Mouse (Mus musculus): Measurements from ENCODE around the gene Urb1. TPM values are rescaled to one million over a fixed set of nuclear protein-coding genes. Genes with fewer than 3 reads are reported as not detected.

Gene Urb1
- polyA plus RNA-seq, 1 experiment from 2014 or later = 11.7 TPM

GRCm38 (mm10) chr16:90845591-90845990 lies 35.4 kb upstream of the Urb1 start:
- DNase-seq (no peak), ATAC-seq (ENCODE audit: insufficient read depth) (no peak)
- WGBS = 74% methylated on average over 13 of the region's 13 CpGs

GRCm38 (mm10) chr16:90845038-90845437 lies 34.8 kb upstream of the Urb1 start:
- peak; percentile 55 for DNase-seq
- H3K27me3 ChIP-seq (ENCODE audit: insufficient read depth, low read length) = no peaks in the 10 kb centered on the region
- H3K4me2 ChIP-seq = no peak overlapping the region
- WGBS = 54% methylated on average over 6 of the region's 6 CpGs
- TF ChIP-seq CTCF (IDR thresholded peaks at IDR 0.05; ENCODE audit: low read depth) = no peak
- no peaks in the 10 kb centered on the region; the same call in 1 of the 2 replicates for H3K4me1 ChIP-seq (ENCODE audit: insufficient read depth)
- H3K36me3 ChIP-seq (ENCODE audit: insufficient read depth) = no peaks in the 10 kb centered on the region
- no peaks in the 10 kb centered on the region for H3K9me3 ChIP-seq (ENCODE audit: low read depth, low read length)
- H3K27ac ChIP-seq (ENCODE audit: low read depth) = peak overlapping the region; percentile 43; the same call in 1 of the 2 replicates
- no peak overlapping the region for H3K9ac ChIP-seq
- no peak overlapping the region for H3K4me3 ChIP-seq (ENCODE audit: low read depth, low read length)
- ATAC-seq (ENCODE audit: insufficient read depth) = peak; percentile 80

More at GRCm38 (mm10) chr16:90845591-90845990, 35.4 kb upstream of the Urb1 start:
- Histone ChIP-seq H3K9ac (no peak overlapping the region), H3K9me3 (ENCODE audit: low read depth, low read length) (no peaks in the 10 kb centered on the region), H3K4me3 (ENCODE audit: low read depth, low read length) (no peak overlapping the region), H3K27ac (ENCODE audit: low read depth) (no peak overlapping the region), H3K36me3 (ENCODE audit: insufficient read depth) (no peaks in the 10 kb centered on the region), H3K4me2 (no peak overlapping the region), H3K27me3 (ENCODE audit: insufficient read depth, low read length) (no peaks in the 10 kb centered on the region), H3K4me1 (ENCODE audit: insufficient read depth) (no peaks in the 10 kb centered on the region; the same call in 1 of the 2 replicates)
- no peak for TF ChIP-seq CTCF (IDR thresholded peaks at IDR 0.05; ENCODE audit: low read depth)

GRCm38 (mm10) chr16:90842164-90842563 lies 32.0 kb upstream of the Urb1 start:
- H3K4me1 ChIP-seq (ENCODE audit: insufficient read depth) = no peaks in the 10 kb centered on the region; the same call in 1 of the 2 replicates
- no peaks in the 10 kb centered on the region for H3K36me3 ChIP-seq (ENCODE audit: insufficient read depth)
- 47% methylated on average over 9 of the region's 9 CpGs for WGBS
- no peaks in the 10 kb centered on the region for H3K9me3 ChIP-seq (ENCODE audit: low read depth, low read length)
- H3K4me2 ChIP-seq = no peak overlapping the region
- ATAC-seq (ENCODE audit: insufficient read depth) = no peak
- H3K27me3 ChIP-seq (ENCODE audit: insufficient read depth, low read length) = no peaks in the 10 kb centered on the region
- DNase-seq = no peak
- no peak for TF ChIP-seq CTCF (IDR thresholded peaks at IDR 0.05; ENCODE audit: low read depth)
- H3K4me3 ChIP-seq (ENCODE audit: low read depth, low read length) = no peak overlapping the region
- no peak overlapping the region for H3K9ac ChIP-seq
- H3K27ac ChIP-seq (ENCODE audit: low read depth) = no peak overlapping the region

GRCm38 (mm10) chr16:90837431-90837830 lies 27.2 kb upstream of the Urb1 start:
- Histone ChIP-seq H3K36me3 (ENCODE audit: insufficient read depth) (no peaks in the 10 kb centered on the region), H3K27me3 (ENCODE audit: insufficient read depth, low read length) (peaks cover under 1% of the 10 kb centered on the region; the same call in 1 of the 2 replicates), H3K4me1 (ENCODE audit: insufficient read depth) (no peaks in the 10 kb centered on the region; the same call in 1 of the 2 replicates), H3K9ac (no peak overlapping the region), H3K4me3 (ENCODE audit: low read depth, low read length) (no peak overlapping the region), H3K4me2 (no peak overlapping the region), H3K27ac (ENCODE audit: low read depth) (no peak overlapping the region), H3K9me3 (ENCODE audit: low read depth, low read length) (no peaks in the 10 kb centered on the region)
- no peak for TF ChIP-seq CTCF (IDR thresholded peaks at IDR 0.05; ENCODE audit: low read depth)
- WGBS = 41% methylated on average over 8 of the region's 8 CpGs
- ATAC-seq (ENCODE audit: insufficient read depth) (no peak), DNase-seq (no peak)

GRCm38 (mm10) chr16:90833041-90833791 lies 23.0 kb upstream of the Urb1 start:
- ATAC-seq (ENCODE audit: insufficient read depth) = no peak

GRCm38 (mm10) chr16:90832495-90832894 lies 22.3 kb upstream of the Urb1 start:
- H3K27ac ChIP-seq (ENCODE audit: low read depth) = no peak overlapping the region
- H3K36me3 ChIP-seq (ENCODE audit: insufficient read depth) = no peaks in the 10 kb centered on the region
- DNase-seq = peak; percentile 32
- peaks cover 5% of the 10 kb centered on the region; the same call in 1 of the 2 replicates for H3K4me1 ChIP-seq (ENCODE audit: insufficient read depth)
- no peak for TF ChIP-seq CTCF (IDR thresholded peaks at IDR 0.05; ENCODE audit: low read depth)
- H3K4me2 ChIP-seq = peak overlapping the region; percentile 23
- H3K9me3 ChIP-seq (ENCODE audit: low read depth, low read length) = no peaks in the 10 kb centered on the region
- no peak for ATAC-seq (ENCODE audit: insufficient read depth)
- peaks cover 29% of the 10 kb centered on the region for H3K27me3 ChIP-seq (ENCODE audit: insufficient read depth, low read length)
- no peak overlapping the region for H3K4me3 ChIP-seq (ENCODE audit: low read depth, low read length)
- H3K9ac ChIP-seq = no peak overlapping the region
- 28% methylated on average over 6 of the region's 6 CpGs for WGBS

More at GRCm38 (mm10) chr16:90833041-90833791, 23.0 kb upstream of the Urb1 start:
- 0 out of 2 replicates have a peak overlapping the region, but pooled peaks have one; percentile 12 for H3K4me2 ChIP-seq
- H3K27me3 ChIP-seq (ENCODE audit: insufficient read depth, low read length) = peaks cover 29% of the 10 kb centered on the region
- peak; percentile 25; the same call in 1 of the 2 replicates for TF ChIP-seq CTCF (IDR thresholded peaks at IDR 0.05; ENCODE audit: low read depth)
- H3K9me3 ChIP-seq (ENCODE audit: low read depth, low read length) = no peaks in the 10 kb centered on the region
- WGBS = 36% methylated on average over 9 of the region's 9 CpGs
- peaks cover 5% of the 10 kb centered on the region; the same call in 1 of the 2 replicates for H3K4me1 ChIP-seq (ENCODE audit: insufficient read depth)
- H3K4me3 ChIP-seq (ENCODE audit: low read depth, low read length) = no peak overlapping the region
- no peak overlapping the region for H3K9ac ChIP-seq
- H3K27ac ChIP-seq (ENCODE audit: low read depth) = no peak overlapping the region
- no peak for DNase-seq
- H3K36me3 ChIP-seq (ENCODE audit: insufficient read depth) = no peaks in the 10 kb centered on the region

- ATAC-seq (ENCODE audit: insufficient read depth) (no peak), DNase-seq (no peak)
- Histone ChIP-seq H3K4me1 (ENCODE audit: insufficient read depth) (peaks cover 5% of the 10 kb centered on the region; the same call in 1 of the 2 replicates), H3K4me2 (peak overlapping the region; percentile 99), H3K27me3 (ENCODE audit: insufficient read depth, low read length) (peaks cover 29% of the 10 kb centered on the region), H3K27ac (ENCODE audit: low read depth) (no peak overlapping the region), H3K9ac (no peak overlapping the region), H3K9me3 (ENCODE audit: low read depth, low read length) (no peaks in the 10 kb centered on the region), H3K36me3 (ENCODE audit: insufficient read depth) (no peaks in the 10 kb centered on the region), H3K4me3 (ENCODE audit: low read depth, low read length) (peak overlapping the region; percentile 52)
- WGBS = 21% methylated on average over 15 of the region's 15 CpGs
- TF ChIP-seq CTCF (IDR thresholded peaks at IDR 0.05; ENCODE audit: low read depth) = no peak
Measured at GRCm38 (mm10) chr16:90831676-90832075, 21.5 kb upstream of the Urb1 start.
